Mouse (Mus musculus) CH12F3 (cell line): Measurements from ENCODE around the gene Prkcd.

ENCODE experiments used
- in situ Hi-C: fragments of 300-500 bp; cut with MboI; formaldehyde crosslinking; loops from 2 replicates; pipeline ENCODE4 v1.14.3; 2020; ENCODE audit warnings: low sequenced_read_pairs

Prkcd gene

GRCm38 (mm10) chr14:30549777-30550149, 76.2 kb downstream of the Prkcd start:
- in situ Hi-C loops, result no loop called here

GRCm38 (mm10) chr14:30548965-30549776, 76.8 kb downstream of the Prkcd start:
- in situ Hi-C loops, result no loop called here

- in situ Hi-C loops, result no loop called here
These were observed 77.8 kb downstream of the Prkcd start, which contains the start of gene Tkt for GRCm38 (mm10) chr14:30548131-30548720. Gene Tkt (plus strand): TSS chr14:30548359.
